Mouse (Mus musculus) intestine, embryonic 16.5 days (tissue): Measurements from ENCODE around the gene Gabrg3. TPM values are rescaled to one million over a fixed set of nuclear protein-coding genes. Genes with fewer than 3 reads are reported as not detected.
"Not testable (repeated sequence)": the region's sequence is repeated elsewhere in the genome, so short reads cannot be mapped to it uniquely, and the experiment has no call there.

Experiments
- ATAC-seq: fragments of 200-750 bp; cut with Nextera tagmentation; 2 replicates; pipeline ENCODE4 v1.8.0; 2017; ENCODE audit warnings: moderate TSS enrichment, moderate library complexity
- H3K27ac ChIP-seq: fragments of 300-500 bp; sonication (generic); 2 replicates; pipeline ENCODE4 v1.5.1; 2014; ENCODE audit warnings: mild to moderate bottlenecking, low read length
- H3K27me3 ChIP-seq: fragments of 300-500 bp; sonication (generic); replicated peaks from 2 replicates; pipeline ENCODE4 v1.6.1; 2014; ENCODE audit warnings: low read length, control low read depth, mixed read lengths; ENCODE audit not compliant: control insufficient read depth, insufficient read depth
- H3K36me3 ChIP-seq: fragments of 300-500 bp; sonication (generic); 2 replicates; pipeline ENCODE4 v1.6.1; 2014; ENCODE audit warnings: low read length, control low read depth; ENCODE audit not compliant: control insufficient read depth, insufficient read depth
- H3K4me1 ChIP-seq: fragments of 300-500 bp; sonication (generic); 2 replicates; pipeline ENCODE4 v1.6.1; 2014; ENCODE audit warnings: low read length, control low read depth, mixed read lengths; ENCODE audit not compliant: control insufficient read depth, insufficient read depth
- H3K4me2 ChIP-seq: fragments of 300-500 bp; sonication (generic); 2 replicates; pipeline ENCODE4 v1.6.1; 2014; ENCODE audit warnings: low read depth, low read length, control low read depth
- H3K4me3 ChIP-seq: fragments of 300-500 bp; sonication (generic); 2 replicates; pipeline ENCODE4 v1.5.1; 2014; ENCODE audit warnings: mild to moderate bottlenecking, low read length
- H3K9ac ChIP-seq: fragments of 300-500 bp; sonication (generic); 2 replicates; pipeline ENCODE4 v1.6.1; 2014; ENCODE audit warnings: low read depth, low read length
- H3K9me3 ChIP-seq: fragments of 300-500 bp; sonication (generic); 2 replicates; pipeline ENCODE4 v1.6.1; 2016; ENCODE audit warnings: low read length, control low read depth; ENCODE audit not compliant: control insufficient read depth
- WGBS: fragments of 180-500 bp; shearing (Covaris S2); extraction: QIAGEN DNeasy Blood & Tissue Kit; methylation state at CpG from one replicate; pipeline ENCODE4 v1.1.7; 2014; 5-methylcytosine and 5-hydroxymethylcytosine counted together
- polyA plus RNA-seq: library from polyadenylated mRNA; unstranded; fragments of >200 nt; fragmentation: Nextera tagmentation; extraction: Ambion mirVana; gene quantifications from 2 replicates; pipeline ENCODE4 v1.2.1, GENCODE M21; 2015

Gene Gabrg3
- polyA plus RNA-seq, 1 experiment from 2014 or later: 0.59 TPM

GRCm38 (mm10) chr7:57278841-57279240 lies 108.1 kb downstream of the Gabrg3 start:
- no peaks in the 10 kb centered on the region for H3K4me1 ChIP-seq
- 81% methylated on average over 3 of the region's 3 CpGs for WGBS
- H3K27ac ChIP-seq: no peak overlapping the region

GRCm38 (mm10) chr7:57260201-57260600 lies 126.8 kb downstream of the Gabrg3 start:
- WGBS: 33% methylated on average over 1 of the region's 1 CpGs
- no peak overlapping the region for H3K4me3 ChIP-seq
- H3K36me3 ChIP-seq: no peaks in the 10 kb centered on the region
- no peak overlapping the region for H3K27ac ChIP-seq
- H3K9ac ChIP-seq: no peak overlapping the region
- H3K27me3 ChIP-seq: no peaks in the 10 kb centered on the region
- no peaks in the 10 kb centered on the region for H3K9me3 ChIP-seq
- ATAC-seq: peak; percentile 97
- no peaks in the 10 kb centered on the region for H3K4me1 ChIP-seq
- H3K4me2 ChIP-seq: no peak overlapping the region

More at GRCm38 (mm10) chr7:57278841-57279240, 108.1 kb downstream of the Gabrg3 start:
- H3K4me3 ChIP-seq: no peak overlapping the region
- ATAC-seq: no peak
- H3K27me3 ChIP-seq: no peaks in the 10 kb centered on the region
- H3K9me3 ChIP-seq: no peaks in the 10 kb centered on the region
- no peak overlapping the region for H3K4me2 ChIP-seq
- H3K9ac ChIP-seq: no peak overlapping the region
- H3K36me3 ChIP-seq: no peaks in the 10 kb centered on the region

DNA sequence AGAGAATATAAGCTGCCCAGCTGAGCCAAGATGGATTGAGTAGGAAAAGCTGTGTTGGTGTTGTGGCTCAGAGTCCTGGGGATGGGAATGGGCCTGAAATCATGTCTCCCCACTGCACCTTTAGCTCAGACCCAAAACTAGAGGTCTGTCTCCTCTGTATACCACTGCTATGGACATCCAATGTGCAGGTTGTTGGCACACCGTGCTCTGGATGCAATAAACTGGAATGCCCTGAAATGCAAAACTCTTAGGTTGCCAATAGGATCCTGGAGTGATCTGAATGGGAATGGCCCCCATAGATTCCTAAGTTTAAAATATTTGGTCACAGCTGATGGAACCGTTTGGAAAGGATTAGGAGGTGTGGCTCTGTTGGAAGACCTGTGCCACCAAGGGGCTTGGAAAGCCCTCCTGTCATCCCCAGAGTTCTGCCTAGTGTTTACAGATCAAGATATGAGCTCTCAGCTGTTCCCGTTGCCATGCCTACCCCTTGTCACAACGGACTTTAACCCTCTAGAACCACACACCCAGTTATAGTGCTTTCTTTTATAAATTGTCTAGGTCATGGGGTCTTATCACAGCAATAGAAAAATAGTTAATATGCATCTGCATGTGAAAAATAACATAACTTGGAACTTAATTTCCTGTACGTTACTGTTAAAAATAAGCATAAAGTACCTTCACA lies 128.0 kb downstream of the Gabrg3 start:
- peak; percentile 91 for ATAC-seq
- H3K4me2 ChIP-seq: no peak overlapping the region
- 61% methylated on average over 5 of the region's 5 CpGs for WGBS
- H3K36me3 ChIP-seq: no peaks in the 10 kb centered on the region
- no peaks in the 10 kb centered on the region for H3K4me1 ChIP-seq
- no peak overlapping the region for H3K4me3 ChIP-seq
- H3K27me3 ChIP-seq: no peaks in the 10 kb centered on the region
- no peak overlapping the region for H3K9ac ChIP-seq
- no peak overlapping the region for H3K27ac ChIP-seq
- no peaks in the 10 kb centered on the region for H3K9me3 ChIP-seq

DNA sequence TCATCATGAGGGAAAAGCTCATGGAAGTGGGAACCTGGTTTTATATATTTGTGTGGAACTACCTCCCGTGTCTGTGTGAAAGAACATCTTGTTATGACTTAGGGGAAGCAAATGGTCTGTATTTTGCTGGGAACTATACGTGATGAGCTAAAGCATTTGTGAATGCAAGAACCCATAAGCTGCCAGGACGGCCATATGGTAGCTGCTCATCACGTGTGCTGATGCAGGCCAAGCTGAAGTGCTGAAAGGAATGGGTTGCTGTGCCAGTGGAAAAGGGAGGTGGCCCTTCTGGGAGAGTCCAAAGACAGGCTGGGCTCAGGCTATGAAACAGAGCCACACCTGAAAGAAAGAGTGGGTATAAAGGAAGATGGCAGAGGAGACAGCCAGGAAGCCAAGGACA lies 143.0 kb downstream of the Gabrg3 start:
- Histone ChIP-seq H3K36me3 (no peaks in the 10 kb centered on the region), H3K4me2 (no peak overlapping the region), H3K4me3 (no peak overlapping the region), H3K27ac (no peak overlapping the region), H3K27me3 (no peaks in the 10 kb centered on the region), H3K9me3 (no peaks in the 10 kb centered on the region), H3K4me1 (no peaks in the 10 kb centered on the region), H3K9ac (no peak overlapping the region)
- 73% methylated on average over 4 of the region's 4 CpGs for WGBS
- no peak for ATAC-seq

DNA sequence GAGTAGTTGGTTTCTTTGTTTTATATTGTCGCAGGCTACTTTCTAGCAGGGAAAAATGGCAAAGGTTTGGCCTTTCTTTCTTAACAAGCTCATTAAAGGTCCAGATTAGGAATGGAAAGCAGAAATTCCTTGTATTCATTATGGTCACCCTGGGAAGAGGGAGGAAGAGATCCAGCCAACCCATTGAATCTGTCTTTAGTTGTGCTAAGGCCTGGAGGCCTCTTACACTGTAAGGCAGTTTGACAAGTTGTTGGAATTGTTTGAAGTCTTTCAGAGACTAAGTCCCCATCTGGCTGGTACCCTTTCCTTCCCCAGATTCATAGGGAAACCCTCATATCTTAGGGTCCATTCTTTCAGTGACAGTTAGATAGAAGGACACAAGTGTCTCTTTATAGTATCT lies 172.9 kb downstream of the Gabrg3 start:
- no peaks in the 10 kb centered on the region for H3K27me3 ChIP-seq
- H3K36me3 ChIP-seq: no peaks in the 10 kb centered on the region
- ATAC-seq: no peak
- WGBS: 84% methylated on average over 1 of the region's 1 CpGs
- H3K4me1 ChIP-seq: no peaks in the 10 kb centered on the region
- H3K4me2 ChIP-seq: no peak overlapping the region
- H3K27ac ChIP-seq: no peak overlapping the region
- no peak overlapping the region for H3K4me3 ChIP-seq
- H3K9me3 ChIP-seq: no peaks in the 10 kb centered on the region
- no peak overlapping the region for H3K9ac ChIP-seq

- no peaks in the 10 kb centered on the region for H3K4me1 ChIP-seq
- no peak overlapping the region for H3K27ac ChIP-seq
- no peak overlapping the region for H3K4me2 ChIP-seq
- no peak overlapping the region for H3K9ac ChIP-seq
- ATAC-seq: no peak
- no peaks in the 10 kb centered on the region for H3K27me3 ChIP-seq
- no peak overlapping the region for H3K4me3 ChIP-seq
- H3K9me3 ChIP-seq: no peaks in the 10 kb centered on the region
- WGBS: 43% methylated on average over 1 of the region's 1 CpGs
- no peaks in the 10 kb centered on the region for H3K36me3 ChIP-seq
These were observed 201.0 kb downstream of the Gabrg3 start for GRCm38 (mm10) chr7:57186015-57186414.

DNA sequence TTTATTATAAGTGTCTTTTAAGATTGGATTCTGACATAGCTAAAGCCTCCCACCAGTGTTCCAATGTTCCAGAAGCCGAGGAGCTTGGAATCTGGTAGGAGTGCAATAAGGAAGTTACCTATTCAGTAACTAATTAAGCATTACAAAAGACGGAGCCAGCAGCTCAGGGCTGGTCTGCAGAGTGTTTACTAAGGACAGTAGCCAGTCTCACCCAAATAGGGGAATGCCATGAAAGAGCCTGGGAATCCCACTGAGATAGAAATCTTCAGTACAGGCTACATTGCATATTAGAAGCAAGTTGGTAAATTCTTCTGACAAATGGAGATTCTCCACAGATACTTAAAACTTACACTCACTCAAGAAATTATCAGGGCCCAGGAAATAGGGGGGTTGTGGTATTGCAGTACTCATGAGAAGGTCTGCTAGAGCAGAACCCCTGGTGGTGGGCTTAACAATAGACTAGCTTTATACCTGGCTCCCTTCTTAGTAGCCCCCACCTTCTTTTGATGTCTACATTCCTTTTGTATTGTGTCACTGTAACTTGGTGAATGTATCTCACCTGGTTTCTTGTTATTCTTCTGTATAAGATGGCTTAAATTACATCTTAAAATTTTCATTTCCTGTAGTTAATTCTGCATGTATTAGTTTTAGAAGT lies 211.0 kb downstream of the Gabrg3 start:
- H3K27ac ChIP-seq, H3K4me3 ChIP-seq, ATAC-seq, H3K9me3 ChIP-seq, H3K36me3 ChIP-seq, H3K9ac ChIP-seq, H3K4me1 ChIP-seq, H3K4me2 ChIP-seq, H3K27me3 ChIP-seq: not testable (repeated sequence)
- 44% methylated on average over 2 of the region's 2 CpGs for WGBS

- no peaks in the 10 kb centered on the region for H3K4me1 ChIP-seq
- H3K4me3 ChIP-seq: no peak overlapping the region
- no peaks in the 10 kb centered on the region for H3K27me3 ChIP-seq
- no peak for ATAC-seq
- WGBS: 64% methylated on average over 3 of the region's 3 CpGs
- no peaks in the 10 kb centered on the region for H3K9me3 ChIP-seq
- no peak overlapping the region for H3K9ac ChIP-seq
- H3K27ac ChIP-seq: no peak overlapping the region
- no peak overlapping the region for H3K4me2 ChIP-seq
- H3K36me3 ChIP-seq: no peaks in the 10 kb centered on the region
These were observed 220.1 kb downstream of the Gabrg3 start for GRCm38 (mm10) chr7:57166931-57167330.

GRCm38 (mm10) chr7:57158211-57158610 lies 228.8 kb downstream of the Gabrg3 start:
- Histone ChIP-seq H3K27me3 (no peaks in the 10 kb centered on the region), H3K9me3 (no peaks in the 10 kb centered on the region), H3K4me1 (no peaks in the 10 kb centered on the region), H3K4me3 (no peak overlapping the region), H3K27ac (no peak overlapping the region), H3K4me2 (no peak overlapping the region), H3K9ac (no peak overlapping the region), H3K36me3 (no peaks in the 10 kb centered on the region)
- ATAC-seq: no peak
- WGBS: 80% methylated on average over 3 of the region's 3 CpGs
